Mouse (Mus musculus) spleen, adult 2 months (tissue): Measurements from ENCODE around the gene Arl8a.

Source experiments
- CTCF ChIP-seq: fragments of 200-500 bp; IDR thresholded peaks from 2 replicates; pipeline ENCODE4 v1.5.1; 2011; ENCODE audit warnings: mild to moderate bottlenecking, inconsistent platforms; ENCODE audit not compliant: insufficient read depth, insufficient read length, insufficient replicate concordance; ENCODE audit errors: extremely low read depth
- POLR2A ChIP-seq: fragments of 200-500 bp; IDR thresholded peaks from 2 replicates; pipeline ENCODE4 v1.6.1; 2011; ENCODE audit warnings: low read depth, low read length, inconsistent platforms

- TF ChIP-seq CTCF (no peak), POLR2A (no peak)
Observed at GRCm38 (mm10) chr1:135204196-135205126, 57.8 kb downstream of the Arl8a start.
